Mouse (Mus musculus): ENCODE data around the gene Trim66. TPM values are rescaled to one million over a fixed set of nuclear protein-coding genes. Genes with fewer than 3 reads are reported as not detected.

Trim66 gene
- polyA plus RNA-seq, 1 experiment from 2014 or later: 0.43 TPM

- Histone ChIP-seq H3K9me3 (replicated peaks; ENCODE audit: control insufficient read depth, low read length) (no peaks in the 10 kb centered on the region), H3K4me2 (ENCODE audit: low read depth, low read length) (peak within 1 kb of the TSS; percentile 70), H3K27ac (replicated peaks; ENCODE audit: low read depth, low read length) (peak within 1 kb of the TSS; percentile 92), H3K36me3 (replicated peaks; ENCODE audit: control insufficient read depth, insufficient read depth, low read depth, low read length) (peaks cover 8% of the 10 kb centered on the region), H3K9ac (replicated peaks; ENCODE audit: low read length) (peak within 1 kb of the TSS; percentile 96), H3K4me1 (ENCODE audit: control insufficient read depth, insufficient read depth, low read length) (no peaks in the 10 kb centered on the region; the same call in 1 of the 2 replicates), H3K27me3 (ENCODE audit: control insufficient read depth, insufficient read depth, low read length) (no peaks in the 10 kb centered on the region), H3K4me3 (ENCODE audit: low read depth, low read length) (peak within 1 kb of the TSS; percentile 91)
- peak; percentile 89 for ATAC-seq (replicated peaks; ENCODE audit: insufficient number of reproducible peaks, low FRiP score, low TSS enrichment, low read depth)
- DNase-seq (ENCODE audit: low spot score): peak; percentile 99
- WGBS: under 1% methylated on average over 72 of the region's 72 CpGs
These were observed 11.1 kb upstream of the Trim66 start, which contains the start of gene Rpl27a for GRCm38 (mm10) chr7:109518838-109519696. TSS of gene Rpl27a (plus strand) at chr7:109519147.

GRCm38 (mm10) chr7:109518036-109518681 is 10.2 kb upstream of the Trim66 start:
- peak overlapping the region; percentile 50 for H3K4me2 ChIP-seq (ENCODE audit: low read depth, low read length)
- H3K9me3 ChIP-seq (replicated peaks; ENCODE audit: control insufficient read depth, low read length): no peaks in the 10 kb centered on the region
- H3K4me3 ChIP-seq (ENCODE audit: low read depth, low read length): peak overlapping the region; percentile 91
- H3K27ac ChIP-seq (replicated peaks; ENCODE audit: low read depth, low read length): peak overlapping the region; percentile 92
- H3K4me1 ChIP-seq (ENCODE audit: control insufficient read depth, insufficient read depth, low read length): no peaks in the 10 kb centered on the region; the same call in 1 of the 2 replicates
- DNase-seq (ENCODE audit: low spot score): no peak
- H3K27me3 ChIP-seq (ENCODE audit: control insufficient read depth, insufficient read depth, low read length): no peaks in the 10 kb centered on the region
- peaks cover 6% of the 10 kb centered on the region; the same call in 1 of the 2 replicates for H3K36me3 ChIP-seq (replicated peaks; ENCODE audit: control insufficient read depth, insufficient read depth, low read depth, low read length)
- H3K9ac ChIP-seq (replicated peaks; ENCODE audit: low read length): peak overlapping the region; percentile 76
- 23% methylated on average over 10 of the region's 10 CpGs for WGBS
- ATAC-seq (replicated peaks; ENCODE audit: insufficient number of reproducible peaks, low FRiP score, low TSS enrichment, low read depth): peak; percentile 9; the same call in 1 of the 2 replicates

GRCm38 (mm10) chr7:109516500-109516899 is 8.6 kb upstream of the Trim66 start:
- H3K4me3 ChIP-seq (ENCODE audit: low read depth, low read length): no peak overlapping the region
- no peak for ATAC-seq (replicated peaks; ENCODE audit: insufficient number of reproducible peaks, low FRiP score, low TSS enrichment, low read depth)
- H3K27ac ChIP-seq (replicated peaks; ENCODE audit: low read depth, low read length): no peak overlapping the region
- H3K9me3 ChIP-seq (replicated peaks; ENCODE audit: control insufficient read depth, low read length): no peaks in the 10 kb centered on the region
- H3K36me3 ChIP-seq (replicated peaks; ENCODE audit: control insufficient read depth, insufficient read depth, low read depth, low read length): no peaks in the 10 kb centered on the region; the same call in 1 of the 2 replicates
- no peak overlapping the region for H3K4me2 ChIP-seq (ENCODE audit: low read depth, low read length)
- H3K27me3 ChIP-seq (ENCODE audit: control insufficient read depth, insufficient read depth, low read length): no peaks in the 10 kb centered on the region
- H3K9ac ChIP-seq (replicated peaks; ENCODE audit: low read length): no peak overlapping the region
- DNase-seq (ENCODE audit: low spot score): no peak
- 75% methylated on average over 3 of the region's 3 CpGs for WGBS
- H3K4me1 ChIP-seq (ENCODE audit: control insufficient read depth, insufficient read depth, low read length): no peaks in the 10 kb centered on the region; the same call in 1 of the 2 replicates

- WGBS: 85% methylated on average over 3 of the region's 3 CpGs
- H3K27me3 ChIP-seq (ENCODE audit: control insufficient read depth, insufficient read depth, low read length): no peaks in the 10 kb centered on the region
- ATAC-seq (replicated peaks; ENCODE audit: insufficient number of reproducible peaks, low FRiP score, low TSS enrichment, low read depth): no peak
These were observed 3.9 kb upstream of the Trim66 start for GRCm38 (mm10) chr7:109511838-109512237.

GRCm38 (mm10) chr7:109510799-109511198 is 2.9 kb upstream of the Trim66 start:
- no peak overlapping the region for H3K27ac ChIP-seq (replicated peaks; ENCODE audit: low read depth, low read length)
- ATAC-seq (replicated peaks; ENCODE audit: insufficient number of reproducible peaks, low FRiP score, low TSS enrichment, low read depth): no peak
- H3K27me3 ChIP-seq (ENCODE audit: control insufficient read depth, insufficient read depth, low read length): no peaks in the 10 kb centered on the region
- DNase-seq (ENCODE audit: low spot score): no peak
- H3K4me2 ChIP-seq (ENCODE audit: low read depth, low read length): no peak overlapping the region
- WGBS: 59% methylated on average over 2 of the region's 2 CpGs
- H3K4me1 ChIP-seq (ENCODE audit: control insufficient read depth, insufficient read depth, low read length): no peaks in the 10 kb centered on the region
- no peak overlapping the region for H3K9ac ChIP-seq (replicated peaks; ENCODE audit: low read length)
- H3K4me3 ChIP-seq (ENCODE audit: low read depth, low read length): no peak overlapping the region
- H3K9me3 ChIP-seq (replicated peaks; ENCODE audit: control insufficient read depth, low read length): no peaks in the 10 kb centered on the region
- H3K36me3 ChIP-seq (replicated peaks; ENCODE audit: control insufficient read depth, insufficient read depth, low read depth, low read length): no peaks in the 10 kb centered on the region

More at GRCm38 (mm10) chr7:109511838-109512237, 3.9 kb upstream of the Trim66 start:
- H3K9ac ChIP-seq (replicated peaks; ENCODE audit: low read length): no peak overlapping the region
- no peak overlapping the region for H3K4me2 ChIP-seq (ENCODE audit: low read depth, low read length)
- H3K4me3 ChIP-seq (ENCODE audit: low read depth, low read length): no peak overlapping the region
- no peaks in the 10 kb centered on the region for H3K36me3 ChIP-seq (replicated peaks; ENCODE audit: control insufficient read depth, insufficient read depth, low read depth, low read length)
- no peaks in the 10 kb centered on the region for H3K4me1 ChIP-seq (ENCODE audit: control insufficient read depth, insufficient read depth, low read length)
- H3K27ac ChIP-seq (replicated peaks; ENCODE audit: low read depth, low read length): no peak overlapping the region
- no peaks in the 10 kb centered on the region for H3K9me3 ChIP-seq (replicated peaks; ENCODE audit: control insufficient read depth, low read length)
- no peak for DNase-seq (ENCODE audit: low spot score)

GRCm38 (mm10) chr7:109507572-109507971 is 362 bp downstream of the Trim66 start:
- H3K4me3 ChIP-seq (ENCODE audit: low read depth, low read length): no peak overlapping the region
- H3K4me1 ChIP-seq (ENCODE audit: control insufficient read depth, insufficient read depth, low read length): no peaks in the 10 kb centered on the region
- no peak; the same call in 1 of the 2 replicates for ATAC-seq (replicated peaks; ENCODE audit: insufficient number of reproducible peaks, low FRiP score, low TSS enrichment, low read depth)
- H3K27me3 ChIP-seq (ENCODE audit: control insufficient read depth, insufficient read depth, low read length): no peaks in the 10 kb centered on the region
- H3K9me3 ChIP-seq (replicated peaks; ENCODE audit: control insufficient read depth, low read length): no peaks in the 10 kb centered on the region
- WGBS: 38% methylated on average over 9 of the region's 9 CpGs
- no peak overlapping the region for H3K27ac ChIP-seq (replicated peaks; ENCODE audit: low read depth, low read length)
- H3K9ac ChIP-seq (replicated peaks; ENCODE audit: low read length): no peak overlapping the region
- DNase-seq (ENCODE audit: low spot score): no peak
- H3K4me2 ChIP-seq (ENCODE audit: low read depth, low read length): no peak overlapping the region
- H3K36me3 ChIP-seq (replicated peaks; ENCODE audit: control insufficient read depth, insufficient read depth, low read depth, low read length): no peaks in the 10 kb centered on the region

- DNase-seq (ENCODE audit: low spot score) (no peak), ATAC-seq (replicated peaks; ENCODE audit: insufficient number of reproducible peaks, low FRiP score, low TSS enrichment, low read depth) (peak; percentile 62; the same call in 1 of the 2 replicates)
- no peaks in the 10 kb centered on the region for H3K9me3 ChIP-seq (replicated peaks; ENCODE audit: control insufficient read depth, low read length)
- no peaks in the 10 kb centered on the region for H3K36me3 ChIP-seq (replicated peaks; ENCODE audit: control insufficient read depth, insufficient read depth, low read depth, low read length)
- no peak overlapping the region for H3K4me3 ChIP-seq (ENCODE audit: low read depth, low read length)
- H3K4me2 ChIP-seq (ENCODE audit: low read depth, low read length): no peak overlapping the region
- no peaks in the 10 kb centered on the region for H3K27me3 ChIP-seq (ENCODE audit: control insufficient read depth, insufficient read depth, low read length)
- no peaks in the 10 kb centered on the region for H3K4me1 ChIP-seq (ENCODE audit: control insufficient read depth, insufficient read depth, low read length)
- no peak overlapping the region for H3K27ac ChIP-seq (replicated peaks; ENCODE audit: low read depth, low read length)
- no peak overlapping the region for H3K9ac ChIP-seq (replicated peaks; ENCODE audit: low read length)
- 5% methylated on average over 8 of the region's 8 CpGs for WGBS
These were observed 815 bp downstream of the Trim66 start for GRCm38 (mm10) chr7:109507119-109507518.

GRCm38 (mm10) chr7:109497507-109497906 is 10.4 kb downstream of the Trim66 start:
- H3K27me3 ChIP-seq (ENCODE audit: control insufficient read depth, insufficient read depth, low read length): no peaks in the 10 kb centered on the region
- no peak overlapping the region for H3K27ac ChIP-seq (replicated peaks; ENCODE audit: low read depth, low read length)
- H3K36me3 ChIP-seq (replicated peaks; ENCODE audit: control insufficient read depth, insufficient read depth, low read depth, low read length): no peaks in the 10 kb centered on the region
- no peak overlapping the region for H3K4me2 ChIP-seq (ENCODE audit: low read depth, low read length)
- no peak for ATAC-seq (replicated peaks; ENCODE audit: insufficient number of reproducible peaks, low FRiP score, low TSS enrichment, low read depth)
- DNase-seq (ENCODE audit: low spot score): no peak
- H3K9me3 ChIP-seq (replicated peaks; ENCODE audit: control insufficient read depth, low read length): no peaks in the 10 kb centered on the region
- H3K4me1 ChIP-seq (ENCODE audit: control insufficient read depth, insufficient read depth, low read length): no peaks in the 10 kb centered on the region
- H3K9ac ChIP-seq (replicated peaks; ENCODE audit: low read length): no peak overlapping the region
- no peak overlapping the region for H3K4me3 ChIP-seq (ENCODE audit: low read depth, low read length)
- WGBS: 78% methylated on average over 4 of the region's 4 CpGs
